Mouse (Mus musculus): ENCODE measurements around the gene Myo3a.
A peak's percentile ranks its signal among the peaks of the same experiment; 100 is the strongest.

The Myo3a gene

DNA sequence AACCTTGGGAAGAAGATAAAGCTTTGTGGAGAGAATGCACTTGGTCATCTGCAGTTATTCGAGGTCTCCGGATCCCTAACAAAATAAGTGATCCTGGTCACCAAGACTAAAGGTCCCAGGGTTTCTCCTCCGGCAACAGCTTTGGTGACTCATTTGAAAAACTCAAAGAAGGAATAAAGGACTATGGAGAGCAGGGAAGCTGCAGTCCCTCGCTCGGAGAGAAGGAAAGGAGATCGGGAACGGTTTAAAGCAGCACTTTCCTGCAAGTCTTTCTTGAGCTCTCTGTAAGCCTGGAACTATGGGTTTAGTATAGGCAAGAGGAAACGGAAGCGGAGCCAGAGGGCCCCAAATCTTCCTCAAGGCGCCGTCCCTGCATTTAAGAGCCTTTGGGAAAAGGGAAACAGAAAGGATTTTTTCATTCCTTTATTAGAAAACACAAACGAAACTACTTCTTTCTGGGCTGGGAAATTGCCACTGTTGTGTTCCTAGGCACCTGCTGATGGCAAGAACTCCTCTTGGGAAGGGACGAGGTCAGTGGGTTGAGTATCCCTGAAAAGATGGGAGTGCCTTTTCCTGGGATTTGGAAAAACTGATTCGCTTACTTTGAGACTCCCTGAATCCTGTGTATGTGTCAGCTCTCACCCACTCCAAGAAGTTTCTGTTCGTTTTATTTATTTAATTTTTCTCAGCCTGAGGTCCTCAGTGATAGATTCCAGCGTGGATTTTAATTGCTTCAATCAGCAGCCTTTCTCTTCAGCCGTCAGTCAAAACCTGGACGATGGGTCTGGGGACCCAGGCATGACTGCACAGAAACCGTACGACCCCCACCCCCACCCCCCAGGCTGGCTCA lies 393.9 kb downstream of the Myo3a start:
- DNase-seq (ENCODE audit: low read depth, low spot score), result peak; percentile 12

DNA sequence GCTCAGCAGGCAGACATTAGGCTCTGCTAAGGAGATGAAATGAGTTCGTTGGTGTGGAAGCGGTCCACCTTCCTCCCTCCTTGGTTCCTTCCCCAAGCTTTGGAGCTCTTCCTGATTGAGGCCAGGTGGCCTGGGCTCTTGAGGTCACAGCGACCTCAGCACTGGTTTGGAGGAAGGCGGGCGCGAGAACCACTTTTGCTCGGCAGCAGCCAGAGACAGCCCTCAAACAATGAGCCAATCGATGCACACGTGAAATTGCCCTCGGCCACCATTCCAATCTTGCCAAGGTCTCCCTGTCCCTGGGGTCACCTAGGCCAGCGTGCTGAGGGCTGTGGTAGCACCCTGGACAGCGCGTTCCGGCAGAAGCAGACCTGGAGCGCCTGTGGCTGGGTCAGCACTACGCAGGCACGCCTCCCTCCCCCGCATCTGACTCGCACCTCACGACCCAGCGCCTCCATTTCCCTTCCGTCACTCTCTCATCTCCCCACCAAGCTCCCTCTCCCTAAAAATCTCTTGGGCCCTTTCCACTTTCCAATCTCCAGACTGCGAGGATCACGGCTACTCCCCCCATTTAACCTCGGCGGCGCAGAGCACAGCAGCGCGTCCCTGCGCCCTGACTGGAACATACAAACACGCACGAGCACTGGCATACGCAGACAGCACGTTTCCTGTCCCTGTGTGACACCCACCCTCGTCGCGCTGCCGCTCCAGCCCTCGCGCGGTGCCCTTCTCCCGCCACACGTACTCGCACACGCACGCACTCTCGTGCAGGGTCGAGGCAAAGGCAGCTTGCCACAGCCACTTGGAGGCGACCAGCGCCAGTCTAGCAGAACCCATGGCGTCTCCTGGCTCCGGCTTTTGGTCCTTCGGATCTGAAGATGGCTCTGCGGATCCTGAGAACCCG lies 394.8 kb downstream of the Myo3a start, which contains the start of gene Gad2:
Gene Gad2 (plus strand): TSS at position 378 of the 904 bp plus-strand sequence.
- DNase-seq (ENCODE audit: low read depth, low spot score), result peak; percentile 70

DNA sequence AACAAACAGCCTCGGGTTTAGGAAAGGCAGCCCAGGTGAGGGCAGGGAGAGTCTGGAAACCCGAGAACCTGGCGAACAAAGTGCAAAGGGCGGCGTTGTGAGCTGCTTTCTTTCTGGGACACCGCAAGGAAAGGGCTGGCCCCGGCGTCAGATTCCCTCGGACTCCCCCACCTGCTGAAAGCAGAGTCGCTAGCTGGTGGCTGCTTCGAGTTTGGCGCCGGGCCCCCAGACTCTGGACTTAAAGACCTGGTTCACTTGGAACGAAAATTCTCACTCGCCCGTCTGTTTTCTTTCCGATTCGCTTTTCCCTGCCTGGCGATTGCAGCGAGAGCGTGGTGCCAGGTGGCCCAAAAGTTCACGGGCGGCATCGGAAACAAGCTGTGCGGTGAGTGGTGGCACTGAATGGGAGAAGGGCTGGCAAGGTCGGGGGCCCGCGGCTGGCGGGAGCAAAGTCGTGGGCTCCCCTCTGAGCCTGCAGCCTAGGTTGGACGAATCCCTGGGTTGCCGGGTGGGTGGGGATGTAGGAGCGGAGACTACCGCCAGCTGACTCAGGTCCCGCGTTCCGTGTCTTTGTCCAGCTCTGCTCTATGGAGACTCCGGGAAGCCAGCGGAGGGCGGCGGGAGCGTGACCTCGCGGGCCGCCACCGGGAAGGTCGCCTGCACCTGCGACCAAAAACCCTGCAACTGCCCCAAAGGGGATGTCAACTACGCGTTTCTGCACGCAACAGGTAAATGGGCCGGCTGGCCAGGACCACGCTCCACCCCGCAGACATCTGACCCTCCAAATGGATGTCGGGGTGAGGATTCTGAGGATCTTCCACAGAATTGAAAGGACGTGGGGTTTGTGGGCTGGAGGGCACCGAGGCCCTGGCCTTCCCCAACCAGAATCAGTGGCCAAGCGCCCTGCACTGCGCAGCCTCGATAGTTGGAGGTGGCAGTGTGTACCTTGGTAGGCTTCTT lies 396.1 kb downstream of the Myo3a start:
- peak; percentile 27 for DNase-seq (ENCODE audit: low read depth, low spot score)

DNA sequence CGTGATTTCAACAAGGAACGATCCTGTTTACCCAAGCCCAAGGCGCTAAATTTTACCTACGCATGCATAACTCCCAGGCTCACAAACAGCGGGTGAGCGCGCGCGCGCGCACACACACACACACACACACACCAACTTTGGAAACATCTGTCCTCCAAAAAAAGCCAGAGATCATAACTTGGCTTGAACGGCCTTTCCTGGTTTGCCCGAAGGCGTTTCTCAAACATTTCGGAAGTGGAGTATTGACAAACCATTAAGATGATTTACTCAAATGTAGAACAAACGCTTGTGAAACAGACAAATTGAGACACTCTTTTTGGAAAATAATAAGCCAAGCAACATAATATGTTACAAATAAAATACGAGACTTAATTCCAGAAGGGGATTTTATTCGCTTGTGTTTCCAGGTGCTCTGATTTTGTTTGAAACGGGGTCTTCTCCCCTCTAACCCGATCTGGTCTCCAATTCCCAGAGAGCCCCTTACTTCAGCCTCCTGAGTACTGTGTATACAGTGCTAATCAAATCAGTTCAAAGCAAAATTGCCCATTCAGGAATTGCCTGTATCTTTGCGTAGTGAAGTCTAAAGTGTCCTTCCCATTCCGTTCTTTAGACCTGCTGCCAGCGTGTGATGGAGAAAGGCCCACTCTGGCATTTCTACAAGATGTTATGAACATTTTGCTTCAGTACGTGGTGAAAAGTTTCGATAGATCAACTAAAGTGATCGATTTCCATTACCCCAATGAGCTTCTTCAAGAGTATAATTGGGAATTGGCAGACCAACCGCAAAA lies 397.1 kb downstream of the Myo3a start:
- peak; percentile 18 for DNase-seq (ENCODE audit: low read depth, low spot score)

DNA sequence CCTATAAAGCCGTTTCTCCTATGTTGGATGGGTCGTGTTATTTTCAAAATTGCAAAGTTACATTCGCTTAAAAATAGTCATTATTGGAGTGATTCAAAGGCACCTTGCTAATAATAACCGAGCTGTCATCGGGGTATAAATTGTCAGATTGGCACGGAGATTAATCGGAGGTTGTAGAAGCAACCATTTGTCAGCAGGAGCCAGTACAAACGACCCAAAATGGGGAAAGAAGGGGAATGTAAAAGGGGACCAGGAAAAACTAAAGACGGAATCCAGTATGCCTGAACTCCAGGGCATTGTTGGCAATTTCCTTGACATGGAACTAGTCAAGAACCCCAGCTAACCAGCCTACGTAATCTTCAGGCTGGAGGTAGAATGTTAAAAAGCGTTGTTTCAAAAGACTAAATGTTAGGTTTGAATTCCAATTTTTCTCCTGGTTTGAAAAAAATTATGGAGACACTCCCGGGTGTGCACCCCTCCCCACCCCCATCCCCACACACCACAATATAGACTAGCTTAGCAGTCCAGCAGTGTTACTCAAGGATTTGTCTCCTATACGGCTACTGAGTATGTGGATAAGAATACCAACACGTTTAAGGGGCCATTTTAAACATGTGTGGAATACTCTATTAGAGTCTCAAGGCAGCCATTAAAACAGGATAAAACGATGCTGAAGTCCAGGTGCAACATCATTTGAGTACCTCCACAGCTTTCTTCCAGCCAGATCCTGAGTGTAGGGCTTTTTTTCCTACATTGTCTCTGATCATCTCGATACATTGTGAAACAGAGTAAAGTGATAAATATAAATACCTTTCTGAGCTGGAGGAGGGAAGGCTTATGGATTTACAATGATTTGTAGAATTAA lies 398.0 kb downstream of the Myo3a start:
- no peak for DNase-seq (ENCODE audit: low read depth, low spot score)

DNA sequence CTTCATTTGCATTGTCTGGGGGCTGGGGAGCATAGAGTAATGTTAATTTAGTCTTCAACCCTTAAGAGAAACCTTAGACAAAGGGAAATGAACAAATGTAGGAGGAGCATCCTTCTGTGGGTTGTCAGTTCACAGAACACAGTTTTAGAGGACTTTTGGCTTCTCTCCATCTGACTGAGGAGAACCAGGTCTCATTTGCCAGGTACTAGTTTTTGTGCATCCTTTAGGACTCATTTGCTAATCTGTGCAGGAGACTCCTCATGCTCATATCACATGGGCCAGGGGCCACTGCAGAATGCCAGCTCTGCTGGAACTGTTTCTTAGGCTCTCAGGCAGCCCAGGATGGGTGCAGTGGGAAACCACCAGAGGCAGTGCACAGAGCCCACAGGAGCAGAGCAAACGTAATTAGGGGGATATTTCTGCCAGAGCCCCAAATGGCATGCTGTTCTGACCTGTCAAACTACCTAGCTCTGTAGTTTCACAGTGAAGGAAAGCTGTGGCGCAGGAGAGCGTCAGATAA lies 399.9 kb downstream of the Myo3a start:
- no peak for DNase-seq (ENCODE audit: low read depth, low spot score)

DNA sequence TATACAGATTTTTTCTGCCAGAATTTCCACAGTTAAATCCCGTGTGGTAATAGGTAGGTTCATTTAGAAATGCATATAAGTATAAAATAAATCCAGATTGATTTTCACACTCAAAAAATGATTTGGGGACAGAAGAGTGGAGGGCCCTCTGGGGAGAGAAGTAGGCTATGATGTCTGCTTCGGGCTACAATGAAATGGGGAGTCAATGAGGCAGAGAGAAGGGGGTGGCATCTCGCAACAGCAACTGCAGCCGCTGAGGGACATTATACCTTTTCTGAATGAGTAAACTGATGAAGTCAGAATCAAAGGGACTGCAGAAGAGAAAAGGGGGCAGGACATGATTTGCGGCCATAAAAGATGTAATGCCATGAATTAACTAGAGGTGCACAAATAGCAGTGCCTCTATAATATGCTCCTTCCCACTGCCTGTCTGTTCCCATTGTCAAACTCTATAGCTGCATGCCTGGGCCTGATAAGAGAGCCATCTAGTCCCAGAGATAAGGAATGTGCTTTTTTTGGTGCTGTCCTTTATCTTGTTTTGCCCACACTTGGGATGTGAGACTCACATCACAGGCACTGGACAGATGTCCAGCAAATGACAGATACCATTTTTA lies 400.6 kb downstream of the Myo3a start:
- no peak for DNase-seq (ENCODE audit: low read depth, low spot score)

DNA sequence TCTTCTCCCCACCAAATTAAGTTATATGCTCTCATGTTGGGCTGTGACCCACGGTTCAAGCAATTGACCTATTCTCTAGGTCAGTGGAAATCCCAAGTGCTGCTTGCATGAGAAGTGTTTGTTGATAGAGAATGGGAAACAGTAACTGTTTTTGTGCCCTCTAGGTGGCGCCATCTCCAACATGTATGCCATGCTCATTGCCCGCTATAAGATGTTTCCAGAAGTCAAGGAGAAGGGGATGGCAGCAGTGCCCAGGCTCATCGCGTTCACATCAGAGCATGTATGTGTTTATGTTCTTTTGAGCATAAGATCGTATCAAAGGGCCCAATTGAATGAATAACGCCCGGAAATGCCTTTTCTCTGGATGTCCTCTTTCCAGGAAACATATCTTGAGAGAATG lies 407.5 kb downstream of the Myo3a start:
- peak; percentile 44 for DNase-seq (ENCODE audit: low read depth, low spot score)

DNA sequence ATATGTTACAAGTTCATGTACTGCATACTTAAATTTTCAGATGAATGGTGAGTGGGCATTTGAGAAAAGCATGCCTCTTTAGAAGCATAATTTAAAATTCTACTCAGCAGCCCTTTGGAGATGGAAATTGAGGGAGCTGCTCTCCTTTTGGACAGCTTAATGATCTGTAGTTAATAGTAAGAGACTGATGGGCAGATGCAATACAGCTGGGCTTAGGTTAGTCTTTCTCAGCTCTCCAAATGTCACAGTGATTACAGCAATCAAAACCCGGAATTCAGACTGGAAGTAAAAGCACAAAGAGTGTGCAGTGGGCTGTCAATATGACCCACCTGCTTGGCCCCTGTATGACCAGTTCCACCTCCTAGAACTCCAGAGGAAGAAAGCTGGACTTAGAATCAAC lies 418.8 kb downstream of the Myo3a start:
- no peak for DNase-seq (ENCODE audit: low read depth, low spot score)

DNA sequence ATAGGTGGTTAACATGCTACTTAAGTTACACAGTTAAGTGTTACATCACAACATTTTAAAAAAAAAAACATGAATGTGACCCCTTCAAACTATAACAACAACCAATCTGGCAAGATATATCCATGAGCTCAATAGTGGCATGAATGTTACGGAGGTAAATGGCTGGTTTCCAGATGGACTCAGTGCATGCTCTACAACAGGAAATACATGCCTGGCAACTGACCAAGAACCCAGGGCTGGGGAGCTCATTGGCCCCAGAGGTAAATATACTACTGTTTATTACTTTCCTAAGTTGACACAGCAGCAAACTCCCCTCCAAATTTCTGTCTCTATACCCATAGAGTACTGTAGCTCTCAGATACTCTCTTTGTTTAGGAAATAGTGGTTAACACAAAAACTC lies 421.1 kb downstream of the Myo3a start:
- DNase-seq (ENCODE audit: low read depth, low spot score), result no peak

DNA sequence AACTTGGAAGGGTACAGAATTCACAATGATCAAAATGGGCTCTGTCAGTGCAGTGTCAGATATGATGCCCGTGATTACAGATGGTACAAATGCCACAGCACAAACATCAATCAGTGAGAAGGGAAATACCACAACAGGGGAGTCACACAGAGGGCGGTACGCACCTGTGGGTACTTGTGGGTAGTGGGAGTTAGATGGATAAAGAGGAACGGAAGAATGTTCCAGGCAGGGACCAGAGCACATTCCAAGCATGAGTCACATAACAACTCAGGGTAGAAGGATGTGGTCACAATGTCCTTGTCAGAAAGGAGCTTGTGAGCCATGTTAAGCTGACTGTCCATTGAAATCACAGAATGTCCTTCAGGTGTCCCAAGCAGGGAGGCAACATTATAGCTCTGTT lies 424.5 kb downstream of the Myo3a start:
- DNase-seq (ENCODE audit: low read depth, low spot score), result no peak

DNA sequence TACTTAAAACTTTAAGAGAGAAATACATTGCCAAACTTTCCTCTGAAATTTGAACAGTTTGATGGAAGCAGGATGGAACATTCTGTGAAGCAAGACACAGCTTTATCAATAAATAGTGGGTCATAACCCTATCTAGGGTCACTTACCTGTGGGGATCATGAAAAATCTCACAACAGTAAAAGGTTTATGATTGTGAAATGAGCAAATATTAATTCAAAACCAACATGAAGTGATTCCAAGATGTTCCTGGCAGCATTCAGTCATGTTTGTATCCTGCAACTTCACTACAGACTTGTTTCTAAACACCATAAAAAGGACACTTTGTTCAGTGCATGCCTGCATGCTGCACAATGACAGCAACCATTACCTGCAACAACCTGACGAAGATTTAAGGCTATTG lies 436.4 kb downstream of the Myo3a start:
- no peak for DNase-seq (ENCODE audit: low read depth, low spot score)

Measured in ES-CJ7 (cell line).